Mouse (Mus musculus) sigmoid colon, adult 10 weeks (tissue): ENCODE data around the gene Camk2d. TPM values are rescaled to one million over a fixed set of nuclear protein-coding genes. Genes with fewer than 3 reads are reported as not detected.

ENCODE experiments used
- polyA plus RNA-seq: library from polyadenylated mRNA; stranded (reverse); fragments of 350-450 nt; fragmentation: Illumina TruSeq; extraction: RNeasy Lipid Tissue Mini Kit (QIAGEN cat#74804); gene quantifications from one replicate; pipeline ENCODE4 v1.2.3, GENCODE M21; 2014; ENCODE audit warnings: low read depth, low replicate concordance

Gene Camk2d
- 175 TPM for polyA plus RNA-seq

DNA sequence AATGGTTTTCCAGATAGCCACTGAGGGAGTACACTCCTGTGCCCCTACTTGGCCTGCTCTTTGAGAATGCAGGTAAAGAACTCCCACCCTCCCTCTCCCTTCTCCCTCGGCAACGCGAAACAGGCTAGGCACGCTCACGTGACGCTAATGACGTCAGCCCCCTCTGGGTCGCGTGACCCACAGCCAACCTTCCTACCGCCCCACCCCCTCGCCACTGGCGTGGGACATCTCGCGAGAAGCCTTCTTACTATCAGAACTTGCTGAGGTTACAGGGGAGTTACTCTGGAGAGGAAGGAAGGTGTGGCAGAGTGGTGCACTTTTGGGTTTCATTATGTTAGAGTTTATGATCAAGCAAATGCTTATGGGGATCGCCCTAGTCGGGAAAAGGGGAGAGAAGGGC, at the start of gene Camk2d:
TSS of gene Camk2d (plus strand) at position 217 of the 400 bp plus-strand sequence.

Other genes starting within 250 kb of the Camk2d start
- 2.3 TPM for gene Arsj, start 232.6 kb upstream of the Camk2d start, polyA plus RNA-seq